In the genomic region with DNA sequence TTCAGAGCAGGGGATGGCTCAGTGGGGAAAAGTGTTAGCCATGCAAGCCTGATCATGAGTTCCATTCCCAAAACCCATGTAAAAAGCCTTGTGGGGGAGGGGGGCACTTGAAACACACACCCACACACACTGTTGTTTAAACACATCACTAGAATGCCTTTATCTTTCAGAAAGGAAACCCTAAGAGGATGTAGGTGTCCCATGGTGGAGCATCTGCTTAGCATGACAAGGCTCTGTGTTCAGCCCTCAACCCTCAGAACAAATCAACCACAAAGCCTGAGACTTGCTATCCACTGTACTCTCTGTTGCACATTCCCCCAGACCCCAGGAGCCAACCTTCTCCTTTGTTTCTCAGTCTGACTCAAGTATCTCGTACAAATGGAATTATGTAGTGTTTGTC, we compare ENCODE assay signal across 25 mouse cellular contexts. TPM values are rescaled to one million over a fixed set of nuclear protein-coding genes. Genes with fewer than 3 reads are reported as not detected.
A peak's percentile ranks its signal among the peaks of the same experiment; 100 is the strongest.
DNase-seq lines count a peak whose midpoint lies in the region; ATAC-seq and TF ChIP-seq lines count a peak whose summit lies in the region.
"Had no signal": no experiment of that assay in that cellular context is flagged by ENCODE, and none has a peak within 500 bp of the region (broad histone marks: within the 10 kb centered on the region; RNA-seq: fewer than 3 reads in every experiment).

No protein-coding gene starts in this region.

- H3K9ac ChIP-seq in MEL (ENCODE audit: control insufficient read depth, low read depth, low read length, poor library complexity, severe bottlenecking): no peak overlapping the region
- no peak overlapping the region for H3K9ac ChIP-seq in forebrain, embryonic 11.5 days (ENCODE audit: low read length)
- H3K9ac ChIP-seq: embryonic facial prominence, embryonic 15.5 days; forebrain, embryonic 15.5 days; heart, embryonic 13.5 days; hindbrain, embryonic 13.5 days; midbrain, embryonic 13.5 days had no signal

- H3K27me3 ChIP-seq in MEL (ENCODE audit: control insufficient read depth in 1 of 2, insufficient read depth in 2 of 2, low read length in 2 of 2): no peaks in the 10 kb centered on the region
- no peaks in the 10 kb centered on the region for H3K27me3 ChIP-seq in limb, embryonic 10.5 days (ENCODE audit: low read depth, poor library complexity, severe bottlenecking)
- H3K27me3 ChIP-seq in forebrain, embryonic 11.5 days (ENCODE audit: control insufficient read depth, insufficient read depth, low read length): no peaks in the 10 kb centered on the region
- H3K27me3 ChIP-seq: embryonic facial prominence, embryonic 15.5 days; forebrain, embryonic 15.5 days; heart, embryonic 13.5 days; hindbrain, embryonic 13.5 days; midbrain, embryonic 13.5 days; Patski had no signal

- no peak for TF ChIP-seq POLR2A in MEL (IDR thresholded peaks at IDR 0.05; ENCODE audit: control insufficient read depth in 1 of 2, insufficient read depth in 1 of 2, low read depth in 1 of 2, low read length in 2 of 2, poor library complexity in 1 of 2)

- no peak for ATAC-seq in forebrain, embryonic 11.5 days (replicated peaks; ENCODE audit: low FRiP score)
- ATAC-seq: forebrain, embryonic 15.5 days; inflammation-experienced regulatory T-cells, adult 6 months; midbrain, embryonic 13.5 days; Patski had no signal

- TF ChIP-seq EP300 in MEL (IDR thresholded peaks at IDR 0.05; ENCODE audit: low read depth in 1 of 2, low read length in 2 of 2): peak in 1 of 2 experiments; percentile 44; a peak in 2 of 4 replicates

- H3K9me3 ChIP-seq in MEL (replicated peaks; ENCODE audit: insufficient read depth, low read length): no peaks in the 10 kb centered on the region
- no peaks in the 10 kb centered on the region for H3K9me3 ChIP-seq in limb, embryonic 10.5 days (replicated peaks)
- H3K9me3 ChIP-seq in forebrain, embryonic 11.5 days (ENCODE audit: control insufficient read depth, low read length): no peaks in the 10 kb centered on the region
- H3K9me3 ChIP-seq: embryonic facial prominence, embryonic 15.5 days; forebrain, embryonic 15.5 days; heart, embryonic 13.5 days; hindbrain, embryonic 13.5 days; midbrain, embryonic 13.5 days had no signal

- peaks cover 8 to 20% of the 10 kb centered on the region in 2 experiments; a peak in 3 of 4 replicates for H3K36me3 ChIP-seq in MEL (ENCODE audit: control insufficient read depth in 1 of 2, insufficient read depth in 2 of 2, low read length in 2 of 2)
- peaks cover 52% of the 10 kb centered on the region for H3K36me3 ChIP-seq in limb, embryonic 10.5 days
- no peaks in the 10 kb centered on the region for H3K36me3 ChIP-seq in forebrain, embryonic 11.5 days (ENCODE audit: control insufficient read depth, insufficient read depth, low read length)

- no peak for TF ChIP-seq CTCF in MEL (IDR thresholded peaks at IDR 0.05 in 2 of 3, conservative IDR thresholded peaks at IDR 0.05 in 1 of 3; ENCODE audit: control insufficient read depth in 1 of 3, insufficient read depth in 1 of 3, low read depth in 2 of 3, low read length in 3 of 3, poor library complexity in 1 of 3, severe bottlenecking in 1 of 3)

- H3K79me2 ChIP-seq in MEL (ENCODE audit: control insufficient read depth, insufficient read depth, low read length, poor library complexity): peaks cover 6% of the 10 kb centered on the region

- peak; percentile 34 for DNase-seq in testis, postnatal 10 days (ENCODE audit: low spot score)
- no peak for DNase-seq in testis, postnatal 14 days (ENCODE audit: low spot score)
- DNase-seq in CD4-positive helper T cell, adult 2 months (ENCODE audit: low read depth, low spot score): peak; percentile 37
- DNase-seq in MEL (ENCODE audit: low read depth, low spot score): peak; percentile 56
- peak; percentile 15 for DNase-seq in limb, embryonic 10.5 days (ENCODE audit: low spot score)
- DNase-seq in spleen, adult 18-20 months: no peak
- DNase-seq in forebrain, embryonic 11.5 days (ENCODE audit: low spot score): no peak
- DNase-seq: adrenal gland, postnatal 25 days; cerebellum, adult 8-10 months; heart, postnatal 14 days; kidney, adult 8-10 months; kidney, postnatal 10 days; left cerebral cortex, postnatal 4 days; liver; retina, postnatal 1 day; right cerebral cortex, postnatal 25 days; thymus, adult 18-20 months had no signal

- no peak overlapping the region for H3K27ac ChIP-seq in MEL (ENCODE audit: control insufficient read depth, low read depth, low read length)
- H3K27ac ChIP-seq in limb, embryonic 10.5 days: no peak overlapping the region
- H3K27ac ChIP-seq in forebrain, embryonic 11.5 days (ENCODE audit: low read depth, low read length): no peak overlapping the region
- H3K27ac ChIP-seq: forebrain, embryonic 15.5 days; heart, embryonic 13.5 days; hindbrain, embryonic 13.5 days; midbrain, embryonic 13.5 days had no signal

- H3K4me3 ChIP-seq in MEL (ENCODE audit: control insufficient read depth in 1 of 2, insufficient read depth in 1 of 2, low read depth in 2 of 2, low read length in 2 of 2): no peak overlapping the region
- H3K4me3 ChIP-seq in limb, embryonic 10.5 days: no peak overlapping the region
- no peak overlapping the region for H3K4me3 ChIP-seq in forebrain, embryonic 11.5 days (ENCODE audit: low read depth, low read length)
- H3K4me3 ChIP-seq: embryonic facial prominence, embryonic 15.5 days; forebrain, embryonic 15.5 days; heart, embryonic 13.5 days; hindbrain, embryonic 13.5 days; midbrain, embryonic 13.5 days had no signal

- H3K4me1 ChIP-seq in MEL (ENCODE audit: control insufficient read depth in 1 of 2, insufficient read depth in 2 of 2, low read length in 2 of 2): peaks cover 12 to 23% of the 10 kb centered on the region in 2 experiments
- H3K4me1 ChIP-seq in limb, embryonic 10.5 days: no peaks in the 10 kb centered on the region
- H3K4me1 ChIP-seq in forebrain, embryonic 11.5 days (replicated peaks; ENCODE audit: control insufficient read depth, insufficient read depth, low read length): no peaks in the 10 kb centered on the region
- H3K4me1 ChIP-seq: forebrain, embryonic 15.5 days; hindbrain, embryonic 13.5 days; midbrain, embryonic 13.5 days had no signal

- no peak overlapping the region for H3K4me2 ChIP-seq in forebrain, embryonic 11.5 days (ENCODE audit: low read depth, low read length, severe bottlenecking)
- H3K4me2 ChIP-seq: embryonic facial prominence, embryonic 15.5 days; forebrain, embryonic 15.5 days; heart, embryonic 13.5 days; hindbrain, embryonic 13.5 days; midbrain, embryonic 13.5 days had no signal

- TF ChIP-seq RAD21 in MEL (IDR thresholded peaks at IDR 0.05; ENCODE audit: low read depth, low read length): no peak

- 95% methylated on average over 1 of the region's 1 CpGs for WGBS in limb, embryonic 10.5 days
- 77% methylated on average over 1 of the region's 1 CpGs for WGBS in forebrain, embryonic 11.5 days

TF ChIP-seq in MEL, 35 proteins besides CTCF, POLR2A, EP300 and RAD21:
- no peak for TF ChIP-seq ETS1 (IDR thresholded peaks at IDR 0.05; ENCODE audit: low read depth, low read length)
- TF ChIP-seq BHLHE40 (IDR thresholded peaks at IDR 0.05; ENCODE audit: borderline replicate concordance, low read depth, low read length): no peak
- TF ChIP-seq CHD2 (IDR thresholded peaks at IDR 0.05; ENCODE audit: low read length): no peak
- TF ChIP-seq TCF12 (IDR thresholded peaks at IDR 0.05; ENCODE audit: low read depth, low read length): no peak
- TF ChIP-seq NELFE (IDR thresholded peaks at IDR 0.05; ENCODE audit: low read depth, low read length): no peak
- no peak for TF ChIP-seq MYC (IDR thresholded peaks at IDR 0.05; ENCODE audit: low read depth, low read length)
- TF ChIP-seq MAZ (IDR thresholded peaks at IDR 0.05; ENCODE audit: low read depth, low read length): no peak
- no peak for TF ChIP-seq ZKSCAN1 (IDR thresholded peaks at IDR 0.05; ENCODE audit: low read depth, low read length)
- TF ChIP-seq USF2 (IDR thresholded peaks at IDR 0.05; ENCODE audit: borderline replicate concordance in 1 of 2, insufficient read depth in 1 of 2, low read depth in 1 of 2, low read length in 2 of 2): no peak
- no peak for TF ChIP-seq TBP (IDR thresholded peaks at IDR 0.05; ENCODE audit: low read depth, low read length)
- no peak for TF ChIP-seq POLR2AphosphoS2 (IDR thresholded peaks at IDR 0.05; ENCODE audit: low read length)
- no peak for TF ChIP-seq HCFC1 (IDR thresholded peaks at IDR 0.05; ENCODE audit: low read depth, low read length)
- TF ChIP-seq MAFK (IDR thresholded peaks at IDR 0.05; ENCODE audit: borderline replicate concordance, low read depth, low read length): no peak

RNA-seq across cellular contexts. Expression of a gene that starts 12.1 kb away (rescaled TPM):
- total RNA-seq in MEL (2012; rRNA removed): 3.8 and 4.5 TPM in 2 replicates
- polyA plus RNA-seq in MEL (2012; ENCODE audit: insufficient read depth in 1 of 2, insufficient read length in 2 of 2, low read depth in 1 of 2, low replicate concordance in 2 of 2, missing spikeins in 1 of 2): 10 to 100 TPM in 1 of 2 experiments, not detected in 1; 12.6 TPM
- 7.3 and 7.7 TPM in 2 replicates for polyA plus RNA-seq in limb, embryonic 10.5 days (2016; fragmentation: Nextera tagmentation; extraction: Ambion mirVana)
- polyA plus RNA-seq in forebrain, embryonic 11.5 days (2014; fragmentation: Nextera tagmentation; extraction: Ambion mirVana): 10.0 and 11.9 TPM in 2 replicates

RNA-seq across cellular contexts. Expression of a gene that starts 41.6 kb away (rescaled TPM):
- total RNA-seq in MEL (2012; rRNA removed): 1.6 and 3.1 TPM in 2 replicates
- polyA plus RNA-seq in MEL (2012; ENCODE audit: insufficient read depth in 1 of 2, insufficient read length in 2 of 2, low read depth in 1 of 2, low replicate concordance in 2 of 2, missing spikeins in 1 of 2): 1 to 10 TPM in 1 of 2 experiments, not detected in 1; 3.4 TPM
- polyA plus RNA-seq in limb, embryonic 10.5 days (2016; fragmentation: Nextera tagmentation; extraction: Ambion mirVana): 0.55 and 0.90 TPM in 2 replicates
- 0.51 and 0.81 TPM in 2 replicates for polyA plus RNA-seq in forebrain, embryonic 11.5 days (2014; fragmentation: Nextera tagmentation; extraction: Ambion mirVana)
- total RNA-seq: monocyte, adult 5-6 weeks had no signal
- polyA plus RNA-seq: inflammation-experienced regulatory T-cells, adult 6 months; Patski had no signal

RNA-seq across cellular contexts. Expression of a gene that starts 45.4 kb away (rescaled TPM):
- 785 and 867 TPM in 2 replicates for total RNA-seq in MEL (2012; rRNA removed)
- 100 to 1,000 TPM; 390 to 464 TPM for polyA plus RNA-seq in MEL (2012; ENCODE audit: insufficient read depth in 1 of 2, insufficient read length in 2 of 2, low read depth in 1 of 2, low replicate concordance in 2 of 2, missing spikeins in 1 of 2)
- polyA plus RNA-seq in limb, embryonic 10.5 days (2016; fragmentation: Nextera tagmentation; extraction: Ambion mirVana): 311 and 334 TPM in 2 replicates
- 235 and 248 TPM in 2 replicates for polyA plus RNA-seq in forebrain, embryonic 11.5 days (2014; fragmentation: Nextera tagmentation; extraction: Ambion mirVana)

Comparison
In these comparisons a context has a peak if more than half of its experiments do, and no peak if none do; other contexts are left out.
1. DNase-seq: peak in testis, postnatal 10 days (single experiment), CD4-positive helper T cell, adult 2 months (single experiment), MEL (single experiment) and limb, embryonic 10.5 days (single experiment); none in testis, postnatal 14 days (single experiment), spleen, adult 18-20 months (0 of 2) and forebrain, embryonic 11.5 days (single experiment).